Mouse (Mus musculus) retina, postnatal 1 day (tissue): Measurements from ENCODE around the gene Eif4g1.
"Not testable (repeated sequence)": the region's sequence is repeated elsewhere in the genome, so short reads cannot be mapped to it uniquely, and the experiment has no call there.

Experiments
- DNase-seq: peaks from one replicate; pipeline ENCODE4 v3.0.0-alpha.2; 2012

The Eif4g1 gene

GRCm38 (mm10) chr16:20668013-20668412, at the start of gene Eif4g1:
Eif4g1 (plus strand) TSS chr16:20668313.
- not testable (repeated sequence) for DNase-seq

- peak; percentile 67 for DNase-seq
These were observed 48.3 kb upstream of the Eif4g1 start for GRCm38 (mm10) chr16:20619541-20620398.

- no peak for DNase-seq
These were observed 47.7 kb upstream of the Eif4g1 start for GRCm38 (mm10) chr16:20620399-20620735.

GRCm38 (mm10) chr16:20620751-20621190, 47.3 kb upstream of the Eif4g1 start:
- peak; percentile 68 for DNase-seq

- peak; percentile 76 for DNase-seq
These were observed 46.7 kb upstream of the Eif4g1 start, which contains the start of gene Camk2n2 for GRCm38 (mm10) chr16:20621191-20621990. Camk2n2 (minus strand) TSS chr16:20621287.

GRCm38 (mm10) chr16:20621991-20622685, 46.0 kb upstream of the Eif4g1 start:
- peak; percentile 79 for DNase-seq

- DNase-seq = no peak
These were observed 44.9 kb upstream of the Eif4g1 start for GRCm38 (mm10) chr16:20623211-20623610.

GRCm38 (mm10) chr16:20628871-20629391, 39.2 kb upstream of the Eif4g1 start:
- peak; percentile 58 for DNase-seq

- DNase-seq = peak; percentile 53
These were observed 38.1 kb upstream of the Eif4g1 start, which contains the start of gene Ece2 for GRCm38 (mm10) chr16:20629731-20630634. Ece2 (plus strand) TSS chr16:20629828.

- no peak for DNase-seq
These were observed 30.7 kb upstream of the Eif4g1 start for GRCm38 (mm10) chr16:20637410-20637809.

GRCm38 (mm10) chr16:20638367-20638766, 29.7 kb upstream of the Eif4g1 start:
- no peak for DNase-seq

- DNase-seq = peak; percentile 74
These were observed 26.0 kb upstream of the Eif4g1 start for GRCm38 (mm10) chr16:20642161-20642560.

GRCm38 (mm10) chr16:20643911-20644310, 24.2 kb upstream of the Eif4g1 start:
- DNase-seq = no peak

GRCm38 (mm10) chr16:20651076-20651946, 16.8 kb upstream of the Eif4g1 start, which contains the start of gene Psmd2:
Psmd2 (plus strand) TSS chr16:20651652.
- peak; percentile 97 for DNase-seq

- DNase-seq = no peak
These were observed 16.2 kb upstream of the Eif4g1 start for GRCm38 (mm10) chr16:20651947-20652310.

GRCm38 (mm10) chr16:20653315-20653714, 14.8 kb upstream of the Eif4g1 start:
- no peak for DNase-seq

- DNase-seq = no peak
These were observed 10.5 kb upstream of the Eif4g1 start for GRCm38 (mm10) chr16:20657661-20658060.

- no peak for DNase-seq
These were observed 2.2 kb downstream of the Eif4g1 start for GRCm38 (mm10) chr16:20670291-20670690.

- peak; percentile 14 for DNase-seq
These were observed 3.8 kb downstream of the Eif4g1 start for GRCm38 (mm10) chr16:20671886-20672285.

GRCm38 (mm10) chr16:20672500-20672902, 4.4 kb downstream of the Eif4g1 start:
- peak; percentile 96 for DNase-seq
